Mouse (Mus musculus): ENCODE results near the gene Id3.

DNA sequence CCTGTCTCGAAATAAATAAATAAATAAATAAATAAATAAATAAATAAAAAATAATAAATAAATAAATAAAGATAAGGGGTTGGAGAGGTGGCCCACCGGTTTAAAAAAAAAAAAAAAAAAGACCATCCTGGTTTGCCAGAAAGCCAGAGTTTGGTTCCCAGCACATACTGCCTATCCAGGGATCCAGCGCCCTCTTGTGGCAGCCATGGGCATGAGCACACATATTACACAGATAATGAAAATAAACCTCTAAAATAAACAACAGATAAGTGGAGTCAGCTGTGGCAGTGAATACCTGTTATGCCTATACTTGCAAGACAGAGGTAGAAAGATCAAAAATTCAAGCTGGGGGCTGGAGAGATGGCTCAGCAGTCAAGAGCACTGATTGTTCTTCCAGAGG, 6.4 kb downstream of the Id3 start:
- no peak for TF ChIP-seq POLR2A (IDR thresholded peaks at IDR 0.05; ENCODE audit: insufficient read depth, low read depth, low read length)
- peak; percentile 78 for TF ChIP-seq CTCF (IDR thresholded peaks at IDR 0.05)
- TF ChIP-seq EP300 (IDR thresholded peaks at IDR 0.05; ENCODE audit: insufficient read depth, low read depth, low read length) = peak; percentile 66; the same call in 1 of the 2 replicates
